9 mouse cellular contexts compared by ENCODE assay signal in genomic region chr10:4404895-4405491, GRCm38 (mm10). TPM values are rescaled to one million over a fixed set of nuclear protein-coding genes. Genes with fewer than 3 reads are reported as not detected.
A peak's percentile ranks its signal among the peaks of the same experiment; 100 is the strongest.
DNase-seq lines count a peak whose midpoint lies in the region; ATAC-seq and TF ChIP-seq lines count a peak whose summit lies in the region.
"Had no signal": no experiment of that assay in that cellular context is flagged by ENCODE, and none has a peak within 500 bp of the region (broad histone marks: within the 10 kb centered on the region; RNA-seq: fewer than 3 reads in every experiment).

No protein-coding gene starts in this region.

- no peak overlapping the region for H3K4me2 ChIP-seq in heart, embryonic 16.5 days (ENCODE audit: low read depth, low read length)
- H3K4me2 ChIP-seq in midbrain, embryonic 16.5 days (ENCODE audit: low read length) = no peak overlapping the region
- H3K4me2 ChIP-seq: embryonic facial prominence, embryonic 12.5 days had no signal

- 54% methylated on average over 5 of the region's 5 CpGs for WGBS in heart, embryonic 16.5 days
- 51% methylated on average over 5 of the region's 5 CpGs for WGBS in midbrain, embryonic 16.5 days

- no peak overlapping the region for H3K9ac ChIP-seq in ES-E14 (ENCODE audit: insufficient read depth, low read depth, low read length, poor library complexity, severe bottlenecking)
- no peak overlapping the region for H3K9ac ChIP-seq in heart, embryonic 16.5 days (ENCODE audit: low read length)
- no peak overlapping the region for H3K9ac ChIP-seq in midbrain, embryonic 16.5 days (ENCODE audit: low read depth, low read length)
- H3K9ac ChIP-seq: embryonic facial prominence, embryonic 12.5 days had no signal

- intact Hi-C loops in left cerebral cortex, postnatal 4 days (cut with DNase I) = loop anchor here (5.0 kb wide), 1 partner anchor 757 kb away; no protein-coding TSS in a partner anchor

- H3K9me3 ChIP-seq in ES-E14 (ENCODE audit: control insufficient read depth, insufficient read depth, low read depth, low read length) = no peaks in the 10 kb centered on the region
- no peaks in the 10 kb centered on the region for H3K9me3 ChIP-seq in heart, embryonic 16.5 days (replicated peaks; ENCODE audit: control insufficient read depth, low read length)
- no peaks in the 10 kb centered on the region for H3K9me3 ChIP-seq in midbrain, embryonic 16.5 days (replicated peaks; ENCODE audit: control insufficient read depth, low read length, poor library complexity, severe bottlenecking)
- H3K9me3 ChIP-seq: embryonic facial prominence, embryonic 12.5 days had no signal

- in situ Hi-C loops in ES-E14 (cut with MboI; ENCODE audit: low sequenced_read_pairs in 2 of 2, unreplicated experiment in 2 of 2) = loop anchor here in 1 of 2 experiments (25.0 kb wide), 1 partner anchor 757 kb away; no protein-coding TSS in a partner anchor

- peak; percentile 45; the same call in 1 of the 2 replicates for ATAC-seq in heart, embryonic 16.5 days (replicated peaks; ENCODE audit: extremely low read depth, insufficient read depth, low FRiP score)
- ATAC-seq in midbrain, embryonic 16.5 days = peak; percentile 52

- no peak overlapping the region for H3K4me3 ChIP-seq in ES-E14 (ENCODE audit: insufficient read depth in 1 of 2, low read depth in 1 of 2, low read length in 2 of 2, poor library complexity in 1 of 2, severe bottlenecking in 1 of 2)
- no peak overlapping the region for H3K4me3 ChIP-seq in heart, embryonic 16.5 days (ENCODE audit: low read length)
- no peak overlapping the region for H3K4me3 ChIP-seq in midbrain, embryonic 16.5 days (ENCODE audit: low read depth, low read length)
- H3K4me3 ChIP-seq: embryonic facial prominence, embryonic 12.5 days had no signal

- peaks cover 20% of the 10 kb centered on the region for H3K36me3 ChIP-seq in ES-E14 (ENCODE audit: control insufficient read depth, insufficient read depth, low read length, poor library complexity, severe bottlenecking)
- peaks cover 34% of the 10 kb centered on the region for H3K36me3 ChIP-seq in heart, embryonic 16.5 days (ENCODE audit: control insufficient read depth, insufficient read depth)
- peaks cover 14% of the 10 kb centered on the region for H3K36me3 ChIP-seq in midbrain, embryonic 16.5 days (ENCODE audit: control insufficient read depth, insufficient read depth, low read length)

- H3K27me3 ChIP-seq in heart, embryonic 16.5 days (ENCODE audit: control insufficient read depth, insufficient read depth, low read length) = no peaks in the 10 kb centered on the region
- no peaks in the 10 kb centered on the region for H3K27me3 ChIP-seq in midbrain, embryonic 16.5 days (ENCODE audit: control insufficient read depth, insufficient read depth, low read depth, low read length)
- H3K27me3 ChIP-seq: embryonic facial prominence, embryonic 12.5 days had no signal

- H3K27ac ChIP-seq in ES-E14 (ENCODE audit: insufficient read depth, low read depth, low read length, poor library complexity, severe bottlenecking) = no peak overlapping the region
- peak overlapping the region; percentile 52; the same call in 1 of the 2 replicates for H3K27ac ChIP-seq in heart, embryonic 16.5 days (ENCODE audit: low read length)
- H3K27ac ChIP-seq in midbrain, embryonic 16.5 days (ENCODE audit: low read length) = no peak overlapping the region
- H3K27ac ChIP-seq: embryonic facial prominence, embryonic 12.5 days had no signal

- peak; percentile 73 for DNase-seq in layer of hippocampus, adult 9-10 months (ENCODE audit: low spot score)
- DNase-seq in layer of hippocampus, adult 9-11 months = no peak
- DNase-seq in ES-E14 (ENCODE audit: low read depth, low spot score) = peak; percentile 56
- peak; percentile 31 to 58 for DNase-seq in cerebellum, postnatal 36 days
- peak; percentile 29 for DNase-seq in left cerebral cortex, postnatal 4 days
- DNase-seq in frontal cortex, postnatal 25 days (ENCODE audit: low spot score in 2 of 2) = no peak

- no peaks in the 10 kb centered on the region for H3K4me1 ChIP-seq in ES-E14 (ENCODE audit: control insufficient read depth in 2 of 2, insufficient read depth in 2 of 2, low read length in 2 of 2, poor library complexity in 1 of 2)
- H3K4me1 ChIP-seq in heart, embryonic 16.5 days (ENCODE audit: control insufficient read depth, insufficient read depth, low read length) = peaks cover 9% of the 10 kb centered on the region
- H3K4me1 ChIP-seq in midbrain, embryonic 16.5 days (ENCODE audit: control insufficient read depth, insufficient read depth, low read length) = no peaks in the 10 kb centered on the region
- H3K4me1 ChIP-seq: embryonic facial prominence, embryonic 12.5 days had no signal

TF ChIP-seq in ES-E14, 5 proteins besides CTCF, POLR2A, EP300 and RAD21:
- TF ChIP-seq MAFK (IDR thresholded peaks at IDR 0.05; ENCODE audit: insufficient read depth, low read depth, low read length) (no peak), ZNF384 (IDR thresholded peaks at IDR 0.05; ENCODE audit: low read depth, low read length) (peak; percentile 14; the same call in 1 of the 2 replicates), ZC3H11A (IDR thresholded peaks at IDR 0.05; ENCODE audit: borderline replicate concordance, low read depth, low read length) (0 out of 2 replicates have a peak, but pooled peaks have one; percentile 22)

RNA-seq across cellular contexts. Expression of gene Zbtb2, which starts 17.1 kb away (rescaled TPM):
- total RNA-seq in ES-E14 (2012; rRNA removed) = 11.9 and 14.7 TPM in 2 replicates
- polyA plus RNA-seq in heart, embryonic 16.5 days (2015; fragmentation: Nextera tagmentation; extraction: Ambion mirVana) = 9.0 and 10.0 TPM in 2 replicates
- 10 to 100 TPM; 13.7 to 14.3 TPM for total RNA-seq in left cerebral cortex, postnatal 4 days (2021)
- 14.8 and 17.2 TPM in 2 replicates for polyA plus RNA-seq in midbrain, embryonic 16.5 days (2015; fragmentation: Nextera tagmentation; extraction: Ambion mirVana)

RNA-seq across cellular contexts. Expression of gene Rmnd1, which starts 27.2 kb away (rescaled TPM):
- total RNA-seq in ES-E14 (2012; rRNA removed) = 31.8 and 35.1 TPM in 2 replicates
- polyA plus RNA-seq in heart, embryonic 16.5 days (2015; fragmentation: Nextera tagmentation; extraction: Ambion mirVana) = 119 and 122 TPM in 2 replicates
- 10 to 100 TPM; 25.2 to 29.7 TPM for total RNA-seq in left cerebral cortex, postnatal 4 days (2021)
- polyA plus RNA-seq in midbrain, embryonic 16.5 days (2015; fragmentation: Nextera tagmentation; extraction: Ambion mirVana) = 54.6 and 55.1 TPM in 2 replicates

RNA-seq across cellular contexts. Expression of gene Armt1, which starts 27.3 kb away (rescaled TPM):
- 17.6 and 19.0 TPM in 2 replicates for total RNA-seq in ES-E14 (2012; rRNA removed)
- polyA plus RNA-seq in heart, embryonic 16.5 days (2015; fragmentation: Nextera tagmentation; extraction: Ambion mirVana) = 16.2 and 18.0 TPM in 2 replicates
- total RNA-seq in left cerebral cortex, postnatal 4 days (2021) = 10 to 100 TPM in 1 of 2 experiments, 1 to 10 TPM in 1; 9.9 to 10.8 TPM
- polyA plus RNA-seq in midbrain, embryonic 16.5 days (2015; fragmentation: Nextera tagmentation; extraction: Ambion mirVana) = 9.3 and 10.8 TPM in 2 replicates

Comparison
In these comparisons a context has a peak if more than half of its experiments do, and no peak if none do; other contexts are left out.
1. DNase-seq: peak in layer of hippocampus, adult 9-10 months (single experiment), ES-E14 (single experiment), cerebellum, postnatal 36 days (2 of 2) and left cerebral cortex, postnatal 4 days (single experiment); none in layer of hippocampus, adult 9-11 months (single experiment) and frontal cortex, postnatal 25 days (0 of 2).